Mouse (Mus musculus) bone marrow macrophage, adult 2 months (primary cell): ENCODE data around the gene Brsk1. TPM values are rescaled to one million over a fixed set of nuclear protein-coding genes. Genes with fewer than 3 reads are reported as not detected.

ENCODE experiments used
- H3K27ac ChIP-seq: 2 replicates; pipeline ENCODE4 v1.5.1; 2012; ENCODE audit warnings: low read depth, low read length; ENCODE audit not compliant: insufficient read depth
- H3K4me1 ChIP-seq: 2 replicates; pipeline ENCODE4 v1.6.1; 2012; ENCODE audit warnings: low read length; ENCODE audit not compliant: control insufficient read depth, insufficient read depth
- H3K4me3 ChIP-seq: 2 replicates; pipeline ENCODE4 v1.5.1; 2012; ENCODE audit warnings: mild to moderate bottlenecking, low read length, moderate library complexity; ENCODE audit not compliant: insufficient read depth
- CTCF ChIP-seq: IDR thresholded peaks from 2 replicates; pipeline ENCODE4 v1.5.1; 2012; ENCODE audit warnings: low read depth, mild to moderate bottlenecking, low read length, moderate library complexity
- POLR2A ChIP-seq: IDR thresholded peaks from 2 replicates; pipeline ENCODE4 v1.6.1; 2012; ENCODE audit warnings: mild to moderate bottlenecking, low read depth, low read length, borderline replicate concordance
- polyA plus RNA-seq: library from polyadenylated mRNA; stranded (reverse); fragments of >200 nt; gene quantifications from 2 replicates; pipeline ENCODE4 v1.2.4, GENCODE M21; 2012; ENCODE audit not compliant: missing spikeins, insufficient read depth, insufficient read length

Brsk1 gene
- polyA plus RNA-seq, 1 experiment = not detected

DNA sequence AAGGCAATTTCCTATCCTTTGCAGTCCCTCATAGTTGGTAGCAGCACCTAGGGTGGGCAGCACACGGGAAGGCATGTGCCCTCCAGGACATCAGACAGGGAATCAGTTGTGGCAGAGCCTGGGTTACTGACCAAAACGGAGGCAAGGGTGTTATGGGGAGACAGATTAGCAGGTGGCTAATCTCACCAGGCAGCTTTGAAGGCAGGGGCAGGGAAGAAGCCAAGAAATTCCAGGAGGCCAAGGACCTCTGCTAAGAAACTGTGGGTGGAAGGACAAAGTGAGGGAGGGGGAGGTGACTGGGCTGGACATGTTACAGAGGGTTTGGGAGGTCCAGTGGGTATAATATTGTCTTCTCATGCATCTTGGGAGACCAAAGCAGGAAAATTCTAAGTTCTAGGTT, 53.0 kb downstream of the Brsk1 start:
- no peak for TF ChIP-seq CTCF
- peaks cover 22% of the 10 kb centered on the region for H3K4me1 ChIP-seq
- no peak overlapping the region for H3K4me3 ChIP-seq
- no peak overlapping the region for H3K27ac ChIP-seq

GRCm38 (mm10) chr7:4744886-4745285, 54.5 kb downstream of the Brsk1 start:
- H3K4me1 ChIP-seq = peaks cover 16% of the 10 kb centered on the region
- H3K27ac ChIP-seq = no peak overlapping the region
- no peak overlapping the region for H3K4me3 ChIP-seq
- no peak for TF ChIP-seq POLR2A
- TF ChIP-seq CTCF = no peak

- H3K4me3 ChIP-seq = no peak overlapping the region
- TF ChIP-seq CTCF = no peak
- no peak overlapping the region for H3K27ac ChIP-seq
- H3K4me1 ChIP-seq = peaks cover 15% of the 10 kb centered on the region
Measured at GRCm38 (mm10) chr7:4746326-4746980, 56.0 kb downstream of the Brsk1 start.

GRCm38 (mm10) chr7:4747156-4747899, 56.9 kb downstream of the Brsk1 start:
- H3K4me1 ChIP-seq = peaks cover 7% of the 10 kb centered on the region; the same call in 1 of the 2 replicates
- TF ChIP-seq CTCF (no peak), POLR2A (no peak)
- H3K27ac ChIP-seq = no peak overlapping the region
- no peak overlapping the region for H3K4me3 ChIP-seq

DNA sequence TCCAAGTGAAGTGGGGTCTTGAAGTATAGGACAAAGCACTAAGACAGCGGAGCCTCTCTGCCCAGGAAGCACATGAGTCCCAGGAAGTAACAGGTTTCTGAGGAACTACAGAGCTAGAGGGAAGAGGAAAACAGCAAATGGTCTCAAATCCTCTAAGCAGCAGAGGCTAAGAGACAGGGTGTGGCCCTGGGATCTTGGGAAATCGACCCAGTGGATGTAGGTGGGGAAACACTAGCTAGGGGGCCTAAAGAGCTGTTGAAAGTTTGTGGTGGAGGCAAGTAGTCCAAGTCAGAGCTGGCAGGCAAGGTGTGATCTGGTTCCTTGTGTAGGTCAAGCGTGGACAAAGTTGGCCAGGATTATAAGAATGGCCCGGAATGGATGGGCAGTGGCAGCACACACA, 57.9 kb downstream of the Brsk1 start:
- H3K4me1 ChIP-seq = peaks cover 7% of the 10 kb centered on the region; the same call in 1 of the 2 replicates
- H3K4me3 ChIP-seq = no peak overlapping the region
- no peak overlapping the region for H3K27ac ChIP-seq
- TF ChIP-seq CTCF (no peak), POLR2A (no peak)

DNA sequence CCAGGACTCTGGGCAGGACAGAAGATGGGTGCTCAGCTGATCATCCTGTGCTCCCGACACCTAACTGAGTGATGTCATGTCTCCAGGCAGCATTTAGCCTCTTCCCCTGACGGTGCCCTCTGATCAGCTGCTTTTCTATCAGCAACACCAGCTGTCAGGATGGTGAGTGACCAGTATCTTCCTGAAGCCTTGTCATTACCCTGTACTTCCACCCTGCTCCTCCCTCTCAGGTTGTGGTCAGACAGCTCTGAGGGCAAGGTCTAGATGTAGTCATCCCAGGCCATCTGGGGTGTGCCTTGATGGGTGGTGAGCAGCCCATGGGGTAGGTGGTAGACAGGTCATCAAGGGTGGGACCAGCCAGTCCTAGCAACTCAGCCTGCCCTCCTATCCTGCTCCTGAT, 58.8 kb downstream of the Brsk1 start:
- TF ChIP-seq POLR2A (no peak), CTCF (no peak)
- peaks cover 7% of the 10 kb centered on the region; the same call in 1 of the 2 replicates for H3K4me1 ChIP-seq

DNA sequence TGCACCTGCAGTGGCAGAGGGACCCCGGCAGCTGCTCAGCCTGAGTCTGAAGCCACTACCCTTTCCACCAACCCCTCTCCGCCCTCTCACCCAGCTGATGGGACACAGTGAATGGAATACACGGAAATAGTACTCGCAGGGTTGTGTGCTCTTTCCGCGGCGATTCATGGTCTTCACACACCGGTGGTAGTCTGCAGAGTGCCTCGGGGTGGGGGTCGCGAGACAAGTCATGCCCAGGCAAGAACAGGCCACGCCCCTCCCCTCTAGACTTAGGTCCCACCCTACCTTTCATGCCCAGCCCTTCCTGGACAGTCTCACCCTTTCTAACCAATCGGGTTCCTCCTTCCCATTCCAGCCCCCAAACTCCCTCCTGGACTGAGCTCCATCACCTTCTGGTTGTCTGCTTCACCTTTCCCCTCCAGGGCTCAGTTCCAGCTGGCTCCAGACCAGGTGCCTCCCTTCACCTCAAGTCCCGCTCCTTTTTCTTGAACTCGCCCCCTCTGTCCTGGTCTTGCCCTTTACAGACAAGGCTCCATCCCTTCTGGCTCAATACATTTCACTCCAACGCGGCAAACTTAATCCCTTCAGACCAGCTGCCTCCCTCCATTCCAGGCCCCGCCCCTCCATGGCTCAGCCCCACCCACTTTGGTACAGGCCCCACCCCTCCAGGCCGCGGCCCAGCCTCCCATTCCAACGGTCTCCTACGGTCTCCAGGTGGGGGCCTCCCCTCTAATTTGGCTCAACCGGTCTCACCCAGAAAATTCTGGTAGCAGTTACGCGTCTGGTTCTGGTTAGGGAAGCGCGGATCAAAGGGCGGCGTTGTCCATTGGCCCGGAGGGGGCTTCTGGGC, 61.8 kb downstream of the Brsk1 start:
- H3K4me3 ChIP-seq = peak overlapping the region; percentile 36

More for the DNA sequence above, 58.8 kb downstream of the Brsk1 start:
- no peak overlapping the region for H3K4me3 ChIP-seq
- no peak overlapping the region for H3K27ac ChIP-seq

DNA sequence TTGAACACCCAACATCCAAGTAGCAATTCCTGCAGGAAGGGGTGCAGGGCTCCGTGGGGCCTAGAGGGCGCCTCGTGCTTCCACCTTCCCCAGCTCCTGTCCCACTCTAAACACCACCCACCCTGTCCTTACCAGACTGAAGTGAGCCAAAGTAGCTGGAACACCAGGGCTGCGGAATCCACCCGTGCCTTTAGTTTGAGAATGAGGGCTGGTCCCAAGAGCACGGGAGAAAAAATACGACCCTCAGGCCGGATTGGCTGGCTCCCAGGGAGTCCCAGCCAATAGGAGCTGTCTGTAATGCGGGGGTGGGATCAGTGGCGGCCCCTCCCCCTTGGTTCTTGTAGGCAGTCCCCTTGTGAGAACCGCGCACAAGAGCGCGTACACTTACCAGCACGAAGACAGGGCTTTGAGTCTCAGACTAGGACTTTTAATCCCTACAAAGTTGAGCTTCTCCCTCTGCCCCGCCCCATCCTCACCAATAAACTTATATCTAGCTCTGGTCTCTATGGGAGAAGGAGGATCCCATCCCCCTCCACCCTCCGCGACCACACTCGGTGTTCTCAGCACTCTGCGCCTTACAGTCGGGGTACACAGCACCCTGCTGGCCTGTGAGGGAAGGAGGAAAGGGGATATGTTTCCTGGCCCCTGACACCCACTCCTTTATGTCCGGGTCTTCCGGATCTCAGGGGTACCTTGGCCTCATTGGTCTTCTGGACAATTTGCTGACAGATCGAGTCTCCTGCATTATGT, 62.6 kb downstream of the Brsk1 start, which contains the start of gene Cox6b2:
Gene Cox6b2 (minus strand): TSS at position 274 of the 750 bp plus-strand sequence.
- Histone ChIP-seq H3K27ac (no peak within 1 kb of the TSS), H3K4me3 (peak within 1 kb of the TSS; percentile 36), H3K4me1 (0 out of 2 replicates have a peak, but pooled peaks cover 2% of the 10 kb centered on the region)
- no peak for TF ChIP-seq POLR2A
- TF ChIP-seq CTCF = no peak

More for the DNA sequence above, 61.8 kb downstream of the Brsk1 start:
- Histone ChIP-seq H3K27ac (no peak overlapping the region), H3K4me1 (peaks cover 7% of the 10 kb centered on the region; the same call in 1 of the 2 replicates)
- TF ChIP-seq POLR2A = no peak
- TF ChIP-seq CTCF = no peak

GRCm38 (mm10) chr7:4759670-4760069, 69.3 kb downstream of the Brsk1 start:
- no peaks in the 10 kb centered on the region for H3K4me1 ChIP-seq
- no peak overlapping the region for H3K27ac ChIP-seq
- no peak overlapping the region for H3K4me3 ChIP-seq
- TF ChIP-seq CTCF (no peak), POLR2A (no peak)
